Mouse (Mus musculus): ENCODE data around the gene Inpp5a.

The Inpp5a gene

DNA sequence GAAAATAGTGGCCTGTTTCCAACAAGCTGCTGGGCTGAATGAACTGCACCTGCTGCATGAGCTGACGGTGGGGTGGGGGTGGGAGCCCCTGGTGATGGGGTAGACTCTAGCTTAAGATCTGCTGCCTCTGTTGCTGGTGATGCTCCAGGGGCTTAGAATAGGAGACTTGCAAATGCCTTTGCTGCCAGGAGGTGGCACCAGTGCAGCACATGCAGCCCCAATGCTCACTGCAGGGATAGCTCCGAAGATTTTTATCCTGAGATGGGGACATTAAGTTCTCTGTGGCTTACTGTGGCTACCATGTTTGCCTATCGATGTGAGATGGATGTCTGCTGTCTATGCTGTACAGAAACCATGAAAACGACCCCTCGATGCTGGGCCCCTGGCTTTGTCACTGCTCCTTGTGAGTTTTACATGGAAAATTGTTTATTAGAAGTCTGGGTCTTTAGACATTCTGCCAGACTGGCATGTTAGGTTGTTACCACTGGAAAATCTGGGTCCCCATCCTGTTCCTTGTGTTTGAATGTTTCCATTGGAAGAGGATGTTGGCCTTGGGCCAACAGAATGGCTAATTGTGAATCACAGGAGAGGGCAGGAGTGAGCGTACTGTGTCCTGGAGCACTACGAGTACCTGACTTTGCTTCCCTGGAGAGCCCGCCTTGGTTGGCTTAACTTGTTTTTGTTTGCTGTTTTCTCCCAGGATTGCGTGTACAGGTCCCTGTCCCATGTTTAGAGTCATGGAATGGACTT lies 95.5 kb downstream of the Inpp5a start:
- peak; percentile 66 for DNase-seq

GRCm38 (mm10) chr7:139489721-139490211 lies 100.9 kb downstream of the Inpp5a start:
- DNase-seq, result peak; percentile 58

DNA sequence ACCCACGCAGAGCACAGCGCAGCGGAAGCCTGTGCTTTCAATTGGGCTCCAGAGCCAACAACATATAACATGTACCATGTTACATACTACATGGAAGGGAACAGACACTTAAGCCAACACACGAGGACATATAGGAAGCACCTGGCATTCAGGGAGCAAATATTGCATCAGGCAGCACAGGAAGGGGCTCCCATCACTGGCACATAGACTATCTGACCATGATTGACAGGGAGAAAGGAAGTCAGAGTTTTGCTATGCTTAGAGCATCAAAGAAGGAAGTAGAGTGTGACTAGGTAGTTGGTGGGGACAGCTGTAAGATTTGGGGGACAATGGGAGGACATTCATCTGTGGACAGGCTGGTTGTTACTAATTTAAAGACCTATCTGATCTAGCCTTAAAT lies 103.4 kb downstream of the Inpp5a start:
- no peak for DNase-seq

- DNase-seq, result no peak
Measured at GRCm38 (mm10) chr7:139492946-139493345, 104.0 kb downstream of the Inpp5a start.

GRCm38 (mm10) chr7:139495791-139496190 lies 106.9 kb downstream of the Inpp5a start:
- DNase-seq, result no peak

GRCm38 (mm10) chr7:139498038-139498625 lies 109.2 kb downstream of the Inpp5a start:
- no peak for DNase-seq

DNA sequence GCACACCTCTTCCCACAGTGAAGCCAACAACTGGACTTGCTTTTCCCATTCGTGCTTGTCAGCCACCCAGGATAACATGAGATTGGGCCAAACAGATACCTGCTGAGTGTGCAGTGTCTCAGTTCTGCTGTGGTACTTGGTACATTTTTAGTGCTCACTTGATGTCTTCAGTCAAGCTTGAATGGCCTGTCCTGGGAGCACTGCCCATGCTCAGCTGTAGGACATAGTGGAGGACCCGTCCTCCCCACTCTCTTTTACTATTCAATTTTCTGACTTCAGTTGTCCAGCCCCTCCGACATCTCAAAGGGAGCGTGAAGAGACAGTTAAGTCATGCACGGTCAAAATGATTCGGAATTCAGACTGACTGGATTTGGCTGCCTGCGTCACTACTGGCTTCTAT lies 115.2 kb downstream of the Inpp5a start:
- no peak for DNase-seq

GRCm38 (mm10) chr7:139506677-139507412 lies 117.9 kb downstream of the Inpp5a start:
- DNase-seq, result no peak

- DNase-seq, result no peak
Measured at GRCm38 (mm10) chr7:139508938-139509337, 120.0 kb downstream of the Inpp5a start.

DNA sequence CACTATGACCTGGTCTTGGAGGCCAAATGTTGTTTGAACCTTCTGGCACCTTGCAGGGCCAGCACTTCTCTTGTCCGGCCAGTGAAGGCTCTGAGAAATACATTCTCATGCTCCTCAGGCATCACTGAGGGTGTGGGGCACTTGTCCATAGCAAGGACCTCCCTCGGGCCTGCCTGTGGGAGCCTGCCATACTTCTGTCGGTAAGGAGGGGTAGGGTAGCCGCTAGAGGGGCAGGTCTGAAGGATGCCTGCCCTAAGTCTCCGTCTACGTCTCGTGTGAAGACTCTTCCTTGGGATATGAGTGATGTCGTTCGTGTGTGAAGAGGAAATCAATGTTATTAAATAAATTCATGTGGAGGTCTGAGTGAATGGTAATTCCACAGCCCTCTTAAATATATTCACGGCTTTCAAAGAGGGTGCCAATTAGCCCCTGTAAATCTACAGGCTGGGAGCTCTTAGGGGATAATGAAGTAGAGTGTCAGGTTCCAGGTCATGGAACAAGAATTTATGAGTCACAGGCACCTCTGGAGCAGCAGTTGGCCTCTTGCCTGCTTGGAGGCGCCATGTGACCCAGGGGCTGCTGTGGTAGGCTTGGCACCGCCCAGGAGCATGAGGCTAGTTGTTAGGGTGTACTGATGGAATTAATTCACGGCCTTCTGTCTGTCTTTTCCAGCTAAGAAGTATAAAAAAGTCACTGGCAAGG lies 127.2 kb downstream of the Inpp5a start:
- DNase-seq, result no peak

DNA sequence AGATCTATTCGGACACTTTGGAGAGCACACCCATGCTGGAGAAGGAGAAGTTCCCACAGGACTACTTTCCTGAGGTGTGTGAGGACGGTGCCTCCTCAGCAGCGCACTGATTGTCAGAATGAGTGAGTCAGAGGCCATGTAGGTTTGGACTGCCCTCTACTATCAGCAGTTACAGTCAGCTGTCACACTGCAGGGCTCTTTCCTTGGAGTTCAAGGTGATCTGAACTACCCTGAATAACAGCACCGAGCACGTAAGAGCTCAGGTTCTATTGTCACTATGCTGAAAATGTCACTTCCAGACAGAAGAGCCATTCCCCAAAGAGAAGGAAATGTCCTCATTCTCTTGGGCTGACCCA lies 127.7 kb downstream of the Inpp5a start:
- DNase-seq, result no peak

- DNase-seq, result no peak
Measured at GRCm38 (mm10) chr7:139518352-139518751, 129.4 kb downstream of the Inpp5a start.

DNA sequence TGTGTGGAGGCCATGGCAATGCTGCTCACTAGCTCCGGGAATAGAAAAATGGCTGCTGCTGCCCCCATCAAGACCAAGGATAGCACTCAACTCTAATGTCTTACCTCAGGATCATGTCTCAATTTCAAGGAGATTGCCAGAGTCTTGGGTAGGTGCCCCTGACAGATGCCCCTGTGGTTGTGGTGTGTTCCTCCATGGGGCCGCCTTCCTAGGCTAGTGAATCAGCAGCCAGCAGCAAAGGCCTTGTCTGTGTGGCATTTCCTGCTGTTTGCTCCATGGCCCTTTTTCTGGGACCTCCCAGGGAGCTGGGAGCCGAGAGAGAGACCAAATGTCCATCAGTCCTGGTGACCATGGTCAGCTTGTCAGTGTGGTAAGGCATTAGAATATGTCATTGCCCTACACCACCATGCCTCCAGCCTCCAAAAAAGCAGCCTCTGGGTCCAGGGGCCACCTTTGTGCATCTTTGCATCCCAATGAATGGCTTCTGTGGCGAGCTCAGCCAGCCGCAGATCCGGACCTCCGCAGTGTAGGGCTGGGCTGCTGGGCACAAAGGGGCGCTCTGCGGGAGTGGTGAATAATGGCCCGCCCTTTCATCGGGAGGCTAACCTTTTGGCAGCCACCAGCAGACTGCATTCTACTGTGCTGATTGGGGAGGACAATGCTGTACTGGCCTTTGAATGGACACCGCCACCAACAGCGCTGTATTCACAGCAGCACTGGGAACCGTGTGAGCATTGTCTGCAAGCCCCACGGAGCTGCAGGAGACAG lies 139.6 kb downstream of the Inpp5a start:
- DNase-seq, result no peak

DNA sequence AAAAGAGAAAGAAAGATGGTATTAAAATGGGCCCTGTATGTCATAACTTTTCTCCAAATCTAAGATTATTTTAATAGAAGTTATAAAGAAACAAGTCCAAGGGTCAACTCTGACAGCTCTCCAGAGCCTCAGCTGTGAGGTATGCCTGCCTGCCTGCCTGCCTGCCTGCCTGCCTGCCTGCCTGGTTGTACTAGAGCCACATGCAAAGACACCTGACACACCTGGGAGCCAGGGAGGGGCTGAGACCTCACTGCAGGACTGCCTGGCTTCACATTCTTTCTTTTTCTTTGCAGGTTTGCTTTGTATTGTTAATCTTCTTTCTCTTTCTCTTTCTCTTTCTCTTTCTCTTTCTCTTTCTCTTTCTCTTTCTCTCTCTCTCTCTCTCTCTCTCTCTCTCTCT lies 140.3 kb downstream of the Inpp5a start:
- DNase-seq, result no peak

DNA sequence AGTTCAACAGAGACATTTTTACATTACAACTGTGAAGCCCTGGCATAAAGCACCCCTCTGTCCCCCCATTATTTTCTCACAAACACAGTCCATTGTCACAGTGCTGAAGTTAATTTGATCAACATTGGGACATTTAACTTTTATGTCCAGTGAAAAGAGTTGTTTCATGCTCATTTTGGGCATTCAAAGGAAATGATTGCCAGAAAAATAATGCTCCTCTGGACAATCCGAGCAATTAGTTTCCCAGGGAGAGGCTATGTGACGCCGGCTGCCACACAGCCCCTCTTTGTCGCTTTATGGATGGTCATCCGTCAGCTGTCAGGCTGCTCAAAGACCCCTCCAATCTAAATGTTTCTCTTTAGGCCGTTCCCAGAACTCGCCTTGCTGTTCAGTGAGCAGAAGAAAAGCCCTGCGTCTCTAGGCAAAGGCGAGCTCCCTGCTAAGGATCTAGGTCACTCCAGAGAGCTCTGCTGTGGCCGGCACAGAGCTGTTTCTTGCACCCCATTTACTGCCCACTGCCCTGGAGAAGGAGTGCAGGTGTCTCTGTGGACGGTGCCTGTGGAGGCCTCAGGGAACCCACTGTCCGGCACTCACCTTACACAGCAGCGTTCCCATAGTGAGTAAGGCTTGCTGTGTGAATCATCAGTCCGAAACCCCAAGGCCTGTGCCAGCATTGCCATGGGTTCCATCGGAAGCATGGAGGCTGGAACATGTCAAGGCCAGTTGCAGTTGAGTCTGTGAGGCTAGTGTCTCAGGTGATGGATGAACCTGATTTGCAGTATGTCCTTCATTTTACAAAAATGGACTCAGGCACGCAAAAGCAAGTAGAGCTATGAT lies 141.9 kb downstream of the Inpp5a start:
- DNase-seq, result no peak

DNA sequence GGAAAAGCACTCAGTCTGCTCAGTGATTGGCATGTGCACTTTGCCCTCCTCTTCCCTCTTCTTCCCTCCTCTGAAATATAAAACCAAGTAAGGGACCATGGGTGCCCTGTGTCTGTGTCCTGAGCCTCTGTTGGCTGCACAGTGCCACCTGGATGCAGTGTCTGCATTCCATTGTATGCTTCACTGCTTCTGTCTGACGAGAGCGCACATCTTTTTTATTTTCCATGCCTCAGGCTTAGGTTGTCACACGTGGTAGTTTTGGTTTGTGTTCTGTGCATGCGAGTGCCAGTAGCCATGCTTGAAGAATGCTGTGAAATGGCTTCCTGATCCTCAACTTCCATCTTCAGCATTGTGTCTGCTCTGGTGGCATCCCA lies 142.5 kb downstream of the Inpp5a start:
- DNase-seq, result no peak

- DNase-seq, result peak; percentile 47
Measured at GRCm38 (mm10) chr7:139536331-139536730, 147.4 kb downstream of the Inpp5a start.

GRCm38 (mm10) chr7:139536831-139537230 lies 147.9 kb downstream of the Inpp5a start:
- DNase-seq, result no peak

GRCm38 (mm10) chr7:139537831-139538230 lies 148.9 kb downstream of the Inpp5a start:
- no peak for DNase-seq

DNA sequence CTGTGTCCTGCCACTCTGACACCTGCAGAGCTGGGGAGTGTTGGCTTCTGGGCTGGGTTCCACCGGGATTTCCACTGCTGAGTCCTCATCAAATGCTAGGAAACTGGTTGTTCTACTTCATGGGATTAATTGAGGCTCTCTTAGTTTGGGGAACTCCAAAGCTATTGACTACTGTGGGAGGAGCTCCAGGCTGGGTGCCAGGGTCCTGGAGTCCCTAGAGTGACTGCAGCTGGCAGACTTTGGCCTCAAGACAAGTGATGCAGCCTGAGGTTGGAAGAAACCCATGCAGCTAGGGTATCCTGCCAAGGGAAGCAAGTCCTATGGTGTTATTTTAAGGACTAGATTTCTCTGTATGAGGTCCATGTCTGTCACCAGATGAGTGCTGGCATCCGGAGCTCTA lies 149.6 kb downstream of the Inpp5a start:
- peak; percentile 34 for DNase-seq

GRCm38 (mm10) chr7:139540601-139541000 lies 151.7 kb downstream of the Inpp5a start:
- DNase-seq, result no peak

DNA sequence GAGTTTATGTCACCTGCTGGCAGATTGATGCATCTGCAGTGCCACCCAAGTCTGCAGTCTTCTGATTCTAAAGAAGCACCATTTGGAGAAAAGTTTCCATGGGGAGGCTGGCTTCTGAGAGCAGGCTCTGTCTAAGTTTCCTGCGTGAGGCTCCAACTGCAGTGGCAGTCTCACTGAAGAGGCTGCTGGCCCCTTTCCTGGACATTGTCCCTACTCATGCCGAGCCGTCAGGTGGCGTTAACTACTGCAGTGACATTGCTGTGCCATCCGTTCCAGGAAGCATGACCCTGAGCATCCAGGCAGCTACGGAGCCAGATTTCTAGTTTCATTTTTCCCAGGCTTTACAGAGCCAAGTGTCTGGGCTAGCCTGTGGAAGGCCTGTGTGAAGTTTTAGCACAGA lies 152.5 kb downstream of the Inpp5a start:
- DNase-seq, result peak; percentile 66
